Mouse (Mus musculus): ENCODE measurements around the gene Gjc2. TPM values are rescaled to one million over a fixed set of nuclear protein-coding genes. Genes with fewer than 3 reads are reported as not detected.

Gjc2 gene
- polyA plus RNA-seq, 1 experiment from 2014 or later, result 0.77 TPM

DNA sequence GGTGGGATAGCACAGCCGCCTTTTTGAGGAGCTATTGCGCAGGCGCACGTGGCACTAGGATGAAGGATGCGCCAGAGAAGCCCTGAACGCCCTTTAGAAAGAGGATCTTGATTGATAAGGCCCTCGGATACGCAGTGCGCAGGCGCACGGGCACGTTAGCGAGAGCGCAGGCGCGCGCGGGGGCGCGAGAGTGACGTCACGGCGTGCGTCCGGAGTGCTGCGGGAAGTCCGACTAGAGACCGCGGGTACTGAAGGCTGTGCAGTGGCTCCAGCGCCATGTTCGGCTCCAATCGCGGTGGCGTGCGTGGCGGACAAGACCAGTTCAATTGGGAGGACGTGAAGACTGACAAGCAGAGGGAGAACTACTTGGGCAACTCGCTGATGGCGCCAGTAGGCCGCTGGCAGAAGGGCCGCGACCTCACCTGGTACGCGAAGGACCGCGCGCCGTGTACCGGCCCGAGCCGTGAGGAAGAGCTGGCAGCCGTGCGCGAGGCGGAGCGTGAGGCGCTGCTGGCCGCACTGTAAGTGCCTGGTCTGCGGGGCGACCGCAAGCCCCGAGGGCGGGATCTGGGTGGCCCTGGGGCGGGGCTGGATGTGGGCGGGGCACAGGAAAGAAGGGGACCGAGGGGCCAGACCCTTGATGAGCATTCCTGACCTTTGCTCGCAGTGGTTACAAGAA is 25.3 kb upstream of the Gjc2 start, which contains the start of gene 2310033P09Rik:
Gene 2310033P09Rik (plus strand): TSS at position 169 of the 679 bp plus-strand sequence.
- no peaks in the 10 kb centered on the region for H3K27me3 ChIP-seq
- peak within 1 kb of the TSS; percentile 96 for H3K27ac ChIP-seq
- peak within 1 kb of the TSS; percentile 99 for H3K4me3 ChIP-seq
- H3K4me2 ChIP-seq, result peak within 1 kb of the TSS; percentile 94
- WGBS, result under 1% methylated on average over 67 of the region's 67 CpGs
- peaks cover 31% of the 10 kb centered on the region for H3K4me1 ChIP-seq (replicated peaks)
- H3K9ac ChIP-seq, result peak within 1 kb of the TSS; percentile 95
- peak; percentile 83 for ATAC-seq (replicated peaks; ENCODE audit: insufficient number of reproducible peaks, insufficient read depth, low FRiP score, low read depth)
- H3K36me3 ChIP-seq, result peaks cover 60% of the 10 kb centered on the region
- no peaks in the 10 kb centered on the region for H3K9me3 ChIP-seq (replicated peaks)

DNA sequence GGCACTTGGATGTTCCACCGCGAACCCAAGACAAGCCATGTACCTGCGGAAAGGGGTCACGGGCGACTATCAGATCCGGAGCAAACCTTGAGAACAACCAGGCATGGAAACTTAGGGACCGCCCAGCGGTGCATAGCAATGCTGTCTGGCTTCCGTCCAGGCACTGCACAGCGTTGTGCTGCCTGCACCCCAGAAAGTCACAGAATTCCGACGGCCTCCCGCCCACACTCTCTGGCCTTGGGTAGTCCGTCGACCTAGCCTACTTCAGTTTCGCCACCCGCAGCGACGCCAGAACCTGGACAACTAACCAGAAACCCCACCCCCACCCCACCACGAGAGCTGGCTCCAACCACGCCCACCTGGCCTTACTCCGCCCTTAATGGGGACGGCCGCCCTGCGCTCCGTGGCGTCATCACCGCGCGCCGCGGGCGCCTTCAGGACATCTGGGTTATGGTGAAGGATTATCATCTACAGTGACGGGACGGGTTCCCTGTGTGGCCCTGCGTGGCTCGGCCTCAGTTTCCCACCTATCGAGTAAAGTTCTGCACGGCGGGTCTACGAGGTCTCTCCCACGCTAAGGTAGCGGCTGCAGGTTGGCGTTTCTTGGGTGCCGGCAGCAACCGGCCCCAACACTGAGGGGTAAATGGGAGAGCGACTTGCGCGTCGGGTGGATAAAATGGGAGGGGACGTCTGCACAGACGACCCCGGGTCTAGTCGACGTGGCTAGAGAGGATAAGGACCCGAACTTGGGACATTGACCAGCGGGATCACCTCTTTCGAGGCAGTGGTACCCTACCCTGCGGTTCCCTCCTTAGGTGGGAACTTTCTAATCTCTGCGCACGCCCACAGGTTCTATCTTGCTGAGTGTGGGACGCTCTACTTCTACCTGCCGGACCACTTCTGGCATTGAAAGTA is 19.3 kb upstream of the Gjc2 start, which contains the start of gene Mrpl55:
Gene Mrpl55 (plus strand): TSS at position 406 of the 915 bp plus-strand sequence.
- peak within 1 kb of the TSS; percentile 86 for H3K4me2 ChIP-seq
- H3K36me3 ChIP-seq, result peaks cover 31% of the 10 kb centered on the region
- peak within 1 kb of the TSS; percentile 85 for H3K27ac ChIP-seq
- ATAC-seq (replicated peaks; ENCODE audit: insufficient number of reproducible peaks, insufficient read depth, low FRiP score, low read depth), result peak; percentile 90
- under 1% methylated on average over 63 of the region's 63 CpGs for WGBS
- H3K4me3 ChIP-seq, result peak within 1 kb of the TSS; percentile 81
- H3K4me1 ChIP-seq (replicated peaks), result peaks cover 15% of the 10 kb centered on the region
- H3K9me3 ChIP-seq (replicated peaks), result no peaks in the 10 kb centered on the region
- peak within 1 kb of the TSS; percentile 88 for H3K9ac ChIP-seq
- no peaks in the 10 kb centered on the region for H3K27me3 ChIP-seq

DNA sequence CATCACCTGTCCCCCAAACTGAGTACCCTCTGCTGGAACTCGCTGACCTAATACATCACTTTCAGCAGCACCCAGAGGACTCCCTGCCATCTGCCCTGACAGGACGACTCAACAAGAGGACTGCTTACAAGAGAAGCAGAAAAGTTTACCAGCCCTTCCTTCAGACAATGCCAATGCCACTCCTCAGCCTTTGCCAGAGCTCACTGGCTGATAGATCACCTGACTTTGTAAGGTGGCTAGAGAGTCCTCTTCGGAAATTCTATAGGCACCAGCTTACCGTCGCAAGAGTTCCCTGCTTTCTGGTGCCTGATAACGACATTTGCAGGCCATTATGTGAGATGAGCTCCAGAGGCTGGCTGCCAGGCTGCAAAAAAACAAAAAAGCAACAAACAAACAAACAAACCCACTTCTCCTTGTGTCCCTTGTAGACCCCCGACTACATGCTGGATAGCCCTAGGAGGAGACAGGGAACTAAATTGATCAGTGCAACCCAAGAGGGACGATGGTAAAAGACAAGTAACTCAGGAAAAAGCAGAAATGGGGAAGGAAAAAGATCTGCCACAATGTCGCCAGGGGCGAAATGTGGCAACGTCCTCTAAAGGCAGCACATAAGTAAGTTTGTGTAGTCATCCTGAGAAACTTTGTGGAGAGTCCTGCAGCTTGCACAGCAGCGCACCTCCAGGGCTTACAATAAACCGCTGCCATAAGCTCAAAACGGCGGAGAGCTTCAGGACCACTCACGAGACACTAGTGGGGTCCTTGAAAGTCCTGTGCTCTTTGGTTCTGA is 18.4 kb upstream of the Gjc2 start:
- peak overlapping the region; percentile 81 for H3K4me3 ChIP-seq
- WGBS, result 25% methylated on average over 16 of the region's 16 CpGs
- ATAC-seq (replicated peaks; ENCODE audit: insufficient number of reproducible peaks, insufficient read depth, low FRiP score, low read depth), result no peak

DNA sequence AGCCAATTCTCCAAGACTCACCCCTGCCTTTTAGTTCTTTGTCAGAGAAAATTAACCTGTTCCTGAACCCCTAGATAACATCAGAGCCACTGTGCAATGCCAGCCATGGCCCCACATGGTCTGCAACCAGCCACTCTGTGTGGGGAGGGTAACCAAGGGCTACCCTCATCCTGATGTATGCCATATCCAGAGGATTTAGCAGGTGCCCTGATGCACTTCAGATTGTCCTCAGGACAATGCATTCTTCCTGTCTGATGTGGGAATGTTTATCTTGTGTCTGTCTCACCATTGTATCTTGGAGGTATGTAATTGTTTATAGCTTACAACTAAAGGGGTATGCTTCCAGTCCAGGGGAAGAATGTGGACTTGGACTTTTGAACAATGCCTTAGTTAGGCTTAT is 13.2 kb upstream of the Gjc2 start:
- no peak for ATAC-seq (replicated peaks; ENCODE audit: insufficient number of reproducible peaks, insufficient read depth, low FRiP score, low read depth)
- no peak overlapping the region for H3K27ac ChIP-seq

More for the DNA sequence above, 18.4 kb upstream of the Gjc2 start:
- Histone ChIP-seq H3K27ac (peak overlapping the region; percentile 85), H3K27me3 (no peaks in the 10 kb centered on the region), H3K9me3 (replicated peaks) (no peaks in the 10 kb centered on the region), H3K9ac (peak overlapping the region; percentile 88), H3K36me3 (peaks cover 28% of the 10 kb centered on the region), H3K4me2 (peak overlapping the region; percentile 86), H3K4me1 (replicated peaks) (peaks cover 15% of the 10 kb centered on the region)

DNA sequence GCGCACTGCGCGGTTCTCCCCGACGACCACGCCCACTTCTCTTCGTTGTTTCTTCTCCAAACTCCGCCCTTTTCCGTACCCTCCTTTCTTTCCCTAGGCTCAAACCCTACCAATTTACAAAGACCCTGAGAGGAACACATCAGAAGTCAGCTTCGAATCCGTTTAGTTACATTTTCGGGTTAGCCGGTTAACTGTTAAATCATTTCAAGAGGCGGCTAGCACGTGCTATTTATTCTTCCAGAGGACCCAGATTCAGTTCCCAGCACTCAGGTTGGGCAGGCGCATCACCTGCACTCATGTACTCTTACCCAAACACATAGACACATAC is 9.0 kb upstream of the Gjc2 start, which contains the start of gene Guk1:
Gene Guk1 (minus strand): TSS at position 154 of the 328 bp plus-strand sequence.
- no peaks in the 10 kb centered on the region for H3K27me3 ChIP-seq
- H3K4me3 ChIP-seq, result peak within 1 kb of the TSS; percentile 77
- H3K36me3 ChIP-seq, result no peaks in the 10 kb centered on the region
- H3K9me3 ChIP-seq (replicated peaks), result no peaks in the 10 kb centered on the region
- peaks cover 11% of the 10 kb centered on the region for H3K4me1 ChIP-seq (replicated peaks)
- WGBS, result 6% methylated on average over 16 of the region's 16 CpGs
- peak within 1 kb of the TSS; percentile 74 for H3K4me2 ChIP-seq
- peak within 1 kb of the TSS; percentile 75 for H3K9ac ChIP-seq
- no peak for ATAC-seq (replicated peaks; ENCODE audit: insufficient number of reproducible peaks, insufficient read depth, low FRiP score, low read depth)
- peak within 1 kb of the TSS; percentile 92 for H3K27ac ChIP-seq

More for the DNA sequence above, 13.2 kb upstream of the Gjc2 start:
- H3K4me2 ChIP-seq, result no peak overlapping the region
- H3K27me3 ChIP-seq, result no peaks in the 10 kb centered on the region
- H3K9ac ChIP-seq, result no peak overlapping the region
- H3K9me3 ChIP-seq (replicated peaks), result no peaks in the 10 kb centered on the region
- H3K36me3 ChIP-seq, result peaks cover 5% of the 10 kb centered on the region; the same call in 1 of the 2 replicates
- H3K4me3 ChIP-seq, result no peak overlapping the region
- peaks cover 5% of the 10 kb centered on the region for H3K4me1 ChIP-seq (replicated peaks)

DNA sequence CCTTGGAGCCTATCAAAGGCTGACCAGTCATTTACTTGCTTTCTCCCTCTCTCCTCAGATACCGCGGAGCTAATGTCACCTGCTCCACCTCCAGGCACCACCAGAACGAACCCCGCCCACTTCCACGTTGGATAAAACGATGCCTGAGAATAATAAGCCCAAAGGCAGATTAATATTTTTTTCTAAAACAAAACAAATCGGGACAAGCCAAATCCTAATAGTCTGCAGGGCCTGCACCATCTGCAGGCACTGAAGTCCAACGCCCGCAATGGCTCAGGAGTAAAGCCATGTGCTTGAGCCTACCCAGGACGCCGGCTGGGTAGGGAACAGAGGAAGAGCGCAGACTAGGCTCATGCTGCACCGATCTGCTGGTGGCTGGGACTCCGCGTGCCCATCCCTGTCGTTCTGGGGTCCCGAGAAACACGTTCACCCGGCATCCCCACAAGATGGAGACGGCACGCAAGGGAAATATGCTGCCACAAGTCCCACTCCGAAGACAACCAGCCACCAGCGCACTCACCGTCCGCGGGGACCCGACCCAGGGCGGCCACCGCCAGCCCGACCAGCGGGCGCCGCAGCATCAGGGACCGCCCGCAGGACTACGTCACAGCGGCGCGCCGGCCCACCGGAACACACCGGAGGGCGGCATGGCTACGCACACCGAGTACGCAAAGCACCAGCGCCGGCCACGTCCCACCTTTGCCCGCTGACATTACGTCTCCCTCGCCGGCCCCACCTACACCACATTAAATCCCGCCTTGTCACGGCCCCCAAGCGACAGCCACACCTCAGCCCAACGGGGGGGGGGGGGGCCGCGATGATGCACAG is 8.4 kb upstream of the Gjc2 start:
- Histone ChIP-seq H3K4me2 (peak overlapping the region; percentile 74), H3K4me3 (peak overlapping the region; percentile 77), H3K4me1 (replicated peaks) (peaks cover 11% of the 10 kb centered on the region), H3K27ac (peak overlapping the region; percentile 92), H3K9me3 (replicated peaks) (no peaks in the 10 kb centered on the region), H3K9ac (peak overlapping the region; percentile 75), H3K36me3 (no peaks in the 10 kb centered on the region), H3K27me3 (no peaks in the 10 kb centered on the region)
- ATAC-seq (replicated peaks; ENCODE audit: insufficient number of reproducible peaks, insufficient read depth, low FRiP score, low read depth), result peak; percentile 96
- WGBS, result 1% methylated on average over 54 of the region's 59 CpGs

DNA sequence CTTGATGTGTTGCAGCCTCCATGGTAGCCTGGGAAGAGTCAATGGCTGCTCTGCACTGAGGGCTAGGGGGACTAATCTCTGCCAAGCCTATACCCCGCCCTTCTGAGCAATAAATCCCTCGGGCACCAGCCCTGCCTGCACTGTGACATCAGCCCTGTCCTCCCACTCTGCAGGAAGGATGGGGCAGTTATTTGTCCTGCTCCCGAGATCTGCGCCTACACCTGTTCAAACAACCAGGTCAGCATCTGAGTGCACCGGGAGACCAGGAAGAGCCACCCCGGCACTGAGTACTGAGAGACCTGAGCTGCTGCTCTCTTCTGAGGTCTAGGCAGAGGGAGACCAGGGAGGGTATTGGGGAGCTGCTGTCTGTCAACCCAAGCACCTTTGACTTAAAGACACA is 4.7 kb upstream of the Gjc2 start:
- Histone ChIP-seq H3K27ac (no peak overlapping the region), H3K4me2 (no peak overlapping the region), H3K4me3 (no peak overlapping the region), H3K36me3 (peaks cover 8% of the 10 kb centered on the region; the same call in 1 of the 2 replicates), H3K4me1 (replicated peaks) (peaks cover 26% of the 10 kb centered on the region), H3K9me3 (replicated peaks) (no peaks in the 10 kb centered on the region), H3K27me3 (no peaks in the 10 kb centered on the region), H3K9ac (no peak overlapping the region)
- WGBS, result 79% methylated on average over 6 of the region's 6 CpGs
- ATAC-seq (replicated peaks; ENCODE audit: insufficient number of reproducible peaks, insufficient read depth, low FRiP score, low read depth), result no peak

DNA sequence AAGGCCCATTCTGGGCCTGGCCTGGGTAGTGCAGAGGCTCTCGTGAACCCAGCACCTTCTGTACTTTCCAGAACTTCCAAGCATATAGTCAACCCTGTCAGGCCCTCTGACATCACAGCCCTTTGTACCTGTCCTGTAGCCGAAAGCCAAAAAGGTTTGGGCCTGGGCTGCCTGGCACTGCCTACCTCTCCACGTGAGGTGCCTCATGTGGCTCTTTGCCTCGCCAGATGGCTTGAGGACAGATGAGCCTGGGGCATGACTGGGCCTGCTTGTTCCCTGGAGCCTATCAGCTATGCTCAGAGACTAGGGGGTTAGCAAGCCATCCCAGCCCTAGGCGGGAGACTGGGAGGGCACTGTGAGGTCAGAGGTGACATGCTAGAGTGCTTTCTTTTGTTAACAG is 2.5 kb upstream of the Gjc2 start:
- peaks cover 25% of the 10 kb centered on the region for H3K4me1 ChIP-seq (replicated peaks)
- H3K27me3 ChIP-seq, result no peaks in the 10 kb centered on the region
- H3K27ac ChIP-seq, result no peak overlapping the region
- no peak for ATAC-seq (replicated peaks; ENCODE audit: insufficient number of reproducible peaks, insufficient read depth, low FRiP score, low read depth)
- H3K36me3 ChIP-seq, result peaks cover 8% of the 10 kb centered on the region; the same call in 1 of the 2 replicates
- 85% methylated on average over 5 of the region's 5 CpGs for WGBS
- H3K9me3 ChIP-seq (replicated peaks), result no peaks in the 10 kb centered on the region
- no peak overlapping the region for H3K4me3 ChIP-seq
- H3K4me2 ChIP-seq, result no peak overlapping the region
- H3K9ac ChIP-seq, result no peak overlapping the region

DNA sequence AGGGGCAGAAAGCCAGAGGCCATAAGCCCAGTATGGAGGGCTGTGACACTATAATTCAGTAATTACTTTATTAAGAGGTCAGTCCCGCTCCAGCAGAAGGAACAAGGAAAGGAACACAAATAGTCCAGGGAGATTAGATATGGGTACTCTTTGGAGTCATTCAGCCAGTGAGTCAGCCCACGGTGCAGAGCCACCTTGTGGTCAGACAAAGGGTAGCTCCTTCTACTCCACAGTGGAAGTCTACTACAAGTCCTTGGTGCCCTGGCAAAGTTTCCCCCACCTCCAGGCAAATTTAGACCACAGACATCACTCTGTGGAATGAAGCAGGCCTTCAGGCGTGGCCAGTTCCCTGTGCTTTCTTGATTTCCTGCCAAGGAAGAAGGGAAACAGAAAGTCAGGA is 808 bp upstream of the Gjc2 start:
- Histone ChIP-seq H3K4me2 (peak overlapping the region; percentile 33), H3K9me3 (replicated peaks) (no peaks in the 10 kb centered on the region), H3K27ac (peak overlapping the region; percentile 78), H3K4me1 (replicated peaks) (peaks cover 26% of the 10 kb centered on the region), H3K36me3 (peaks cover 8% of the 10 kb centered on the region; the same call in 1 of the 2 replicates), H3K9ac (peak overlapping the region; percentile 32; the same call in 1 of the 2 replicates), H3K27me3 (peaks cover 6% of the 10 kb centered on the region; the same call in 1 of the 2 replicates), H3K4me3 (no peak overlapping the region)
- peak; percentile 47 for ATAC-seq (replicated peaks; ENCODE audit: insufficient number of reproducible peaks, insufficient read depth, low FRiP score, low read depth)
- WGBS, result 8% methylated on average over 3 of the region's 3 CpGs

DNA sequence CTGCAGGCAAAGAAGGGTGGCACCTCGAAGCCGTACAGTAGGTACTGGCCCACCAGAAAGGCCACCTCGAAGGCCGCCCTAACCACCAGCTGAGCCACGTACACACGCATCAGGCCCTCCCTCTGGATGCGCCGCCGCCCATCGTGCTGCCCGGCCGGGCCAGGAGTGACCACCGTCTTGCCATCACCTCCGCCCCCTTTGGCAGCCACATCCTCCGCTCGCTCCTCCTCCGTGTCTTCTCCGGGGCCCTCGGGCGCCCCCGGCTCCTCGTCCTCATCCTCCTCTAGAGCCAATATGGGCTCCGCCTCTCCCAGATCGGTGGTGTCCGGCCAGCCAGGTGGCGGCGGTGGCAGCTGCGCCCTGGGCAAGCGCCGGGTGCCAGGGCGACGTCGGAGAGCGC is 6.1 kb downstream of the Gjc2 start:
- Histone ChIP-seq H3K4me3 (peak overlapping the region; percentile 34), H3K9ac (no peak overlapping the region), H3K36me3 (no peaks in the 10 kb centered on the region), H3K4me2 (peak overlapping the region; percentile 55), H3K4me1 (replicated peaks) (peaks cover 25% of the 10 kb centered on the region), H3K27me3 (peaks cover 60% of the 10 kb centered on the region), H3K27ac (no peak overlapping the region), H3K9me3 (replicated peaks) (no peaks in the 10 kb centered on the region)
- 7% methylated on average over 34 of the region's 34 CpGs for WGBS
- ATAC-seq (replicated peaks; ENCODE audit: insufficient number of reproducible peaks, insufficient read depth, low FRiP score, low read depth), result no peak

Data from heart, embryonic 15.5 days (tissue).